Mouse (Mus musculus): ENCODE results near the gene Sec14l5. TPM values are rescaled to one million over a fixed set of nuclear protein-coding genes. Genes with fewer than 3 reads are reported as not detected.

Sec14l5 gene
- 0.58 and 0.81 TPM in 2 replicates for polyA plus RNA-seq (2014; fragmentation: Nextera tagmentation; extraction: Ambion mirVana)

DNA sequence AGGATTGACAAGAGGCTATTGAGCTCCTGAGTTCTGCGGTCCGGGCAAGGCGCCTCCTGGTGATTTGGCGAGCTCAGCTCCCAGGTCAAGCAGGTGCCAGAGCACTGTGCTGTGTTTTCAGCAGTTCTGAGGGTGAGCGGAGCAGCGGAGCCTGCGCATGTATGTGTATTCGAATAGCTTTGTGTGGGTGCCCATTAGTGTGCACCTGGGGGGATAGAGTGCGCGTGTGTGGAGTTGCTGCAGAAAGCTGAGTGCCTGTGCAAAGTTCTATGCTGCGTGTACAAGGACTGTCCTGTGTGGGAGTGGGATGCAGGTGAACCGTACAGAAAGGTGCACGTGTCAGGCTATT, at the start of gene Sec14l5:
Gene Sec14l5 (plus strand): TSS at position 73 of the 349 bp plus-strand sequence.
- DNase-seq (ENCODE audit: low spot score) (no peak), ATAC-seq (ENCODE audit: insufficient read depth, low FRiP score, low TSS enrichment) (peak; percentile 12; the same call in 1 of the 2 replicates)
- Histone ChIP-seq H3K4me2 (ENCODE audit: low read depth) (peak within 1 kb of the TSS; percentile 54), H3K9ac (ENCODE audit: low read length) (peak within 1 kb of the TSS; percentile 57), H3K27ac (ENCODE audit: low read depth, low read length) (no peak within 1 kb of the TSS), H3K27me3 (ENCODE audit: control insufficient read depth, insufficient read depth, low read length) (peaks cover 3% of the 10 kb centered on the region; the same call in 1 of the 2 replicates), H3K9me3 (ENCODE audit: control insufficient read depth, low read length) (no peaks in the 10 kb centered on the region), H3K4me3 (ENCODE audit: low read depth, low read length) (peak within 1 kb of the TSS; percentile 31), H3K36me3 (ENCODE audit: control insufficient read depth, insufficient read depth, low read length) (no peaks in the 10 kb centered on the region), H3K4me1 (ENCODE audit: control insufficient read depth, insufficient read depth, low read length) (0 out of 2 replicates have a peak, but pooled peaks cover 4% of the 10 kb centered on the region)
- WGBS: 20% methylated on average over 13 of the region's 13 CpGs

GRCm38 (mm10) chr16:5101000-5101399, 45.9 kb upstream of the Sec14l5 start:
- H3K27me3 ChIP-seq (ENCODE audit: control insufficient read depth, insufficient read depth, low read length): no peaks in the 10 kb centered on the region
- WGBS: 89% methylated on average over 6 of the region's 6 CpGs
- H3K4me3 ChIP-seq (ENCODE audit: low read depth, low read length): no peak overlapping the region

DNA sequence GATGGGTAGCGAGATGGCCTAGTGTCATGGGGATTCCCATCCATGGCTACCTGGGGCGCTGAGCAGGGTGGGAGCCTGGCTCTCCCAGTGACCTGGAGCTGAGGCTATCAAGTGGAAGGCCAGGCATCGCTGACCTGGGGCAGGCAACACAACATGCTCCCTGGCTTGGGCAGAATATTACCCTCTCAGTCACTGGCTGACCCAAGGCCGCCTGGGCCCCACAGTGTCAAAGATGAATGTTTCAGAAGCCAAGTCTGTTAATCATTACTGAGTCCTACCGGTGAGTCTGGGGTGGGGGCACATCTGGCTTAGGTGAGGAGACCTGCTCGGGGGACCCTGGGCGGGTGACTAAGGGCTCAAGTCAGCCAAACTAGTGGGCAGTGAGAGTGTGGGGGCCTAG, 37.0 kb upstream of the Sec14l5 start:
- no peaks in the 10 kb centered on the region for H3K9me3 ChIP-seq (ENCODE audit: control insufficient read depth, low read length)
- no peak overlapping the region for H3K27ac ChIP-seq (ENCODE audit: low read depth, low read length)
- DNase-seq (ENCODE audit: low spot score) (no peak), ATAC-seq (ENCODE audit: insufficient read depth, low FRiP score, low TSS enrichment) (no peak)
- no peak overlapping the region for H3K9ac ChIP-seq (ENCODE audit: low read length)
- WGBS: 68% methylated on average over 7 of the region's 7 CpGs
- no peak overlapping the region for H3K4me3 ChIP-seq (ENCODE audit: low read depth, low read length)
- H3K27me3 ChIP-seq (ENCODE audit: control insufficient read depth, insufficient read depth, low read length): no peaks in the 10 kb centered on the region
- no peaks in the 10 kb centered on the region for H3K4me1 ChIP-seq (ENCODE audit: control insufficient read depth, insufficient read depth, low read length)
- H3K4me2 ChIP-seq (ENCODE audit: low read depth): no peak overlapping the region
- no peaks in the 10 kb centered on the region for H3K36me3 ChIP-seq (ENCODE audit: control insufficient read depth, insufficient read depth, low read length)

More at GRCm38 (mm10) chr16:5101000-5101399, 45.9 kb upstream of the Sec14l5 start:
- DNase-seq (ENCODE audit: low spot score): no peak
- Histone ChIP-seq H3K36me3 (ENCODE audit: control insufficient read depth, insufficient read depth, low read length) (no peaks in the 10 kb centered on the region), H3K4me2 (ENCODE audit: low read depth) (no peak overlapping the region), H3K9ac (ENCODE audit: low read length) (no peak overlapping the region), H3K4me1 (ENCODE audit: control insufficient read depth, insufficient read depth, low read length) (no peaks in the 10 kb centered on the region), H3K27ac (ENCODE audit: low read depth, low read length) (no peak overlapping the region), H3K9me3 (ENCODE audit: control insufficient read depth, low read length) (no peaks in the 10 kb centered on the region)
- no peak for ATAC-seq (ENCODE audit: insufficient read depth, low FRiP score, low TSS enrichment)

GRCm38 (mm10) chr16:5111021-5111420, 35.9 kb upstream of the Sec14l5 start:
- no peak overlapping the region for H3K4me2 ChIP-seq (ENCODE audit: low read depth)
- no peaks in the 10 kb centered on the region for H3K27me3 ChIP-seq (ENCODE audit: control insufficient read depth, insufficient read depth, low read length)
- DNase-seq (ENCODE audit: low spot score): no peak
- 83% methylated on average over 3 of the region's 3 CpGs for WGBS
- H3K9ac ChIP-seq (ENCODE audit: low read length): no peak overlapping the region
- no peak overlapping the region for H3K27ac ChIP-seq (ENCODE audit: low read depth, low read length)
- no peaks in the 10 kb centered on the region for H3K4me1 ChIP-seq (ENCODE audit: control insufficient read depth, insufficient read depth, low read length)
- no peak overlapping the region for H3K4me3 ChIP-seq (ENCODE audit: low read depth, low read length)
- no peaks in the 10 kb centered on the region for H3K36me3 ChIP-seq (ENCODE audit: control insufficient read depth, insufficient read depth, low read length)
- ATAC-seq (ENCODE audit: insufficient read depth, low FRiP score, low TSS enrichment): no peak
- H3K9me3 ChIP-seq (ENCODE audit: control insufficient read depth, low read length): no peaks in the 10 kb centered on the region

GRCm38 (mm10) chr16:5113002-5113550, 33.8 kb upstream of the Sec14l5 start:
- no peak overlapping the region for H3K4me3 ChIP-seq (ENCODE audit: low read depth, low read length)
- no peak overlapping the region for H3K27ac ChIP-seq (ENCODE audit: low read depth, low read length)
- H3K36me3 ChIP-seq (ENCODE audit: control insufficient read depth, insufficient read depth, low read length): no peaks in the 10 kb centered on the region
- ATAC-seq (ENCODE audit: insufficient read depth, low FRiP score, low TSS enrichment) (no peak), DNase-seq (ENCODE audit: low spot score) (no peak)
- H3K9me3 ChIP-seq (ENCODE audit: control insufficient read depth, low read length): no peaks in the 10 kb centered on the region
- H3K27me3 ChIP-seq (ENCODE audit: control insufficient read depth, insufficient read depth, low read length): no peaks in the 10 kb centered on the region
- H3K4me1 ChIP-seq (ENCODE audit: control insufficient read depth, insufficient read depth, low read length): no peaks in the 10 kb centered on the region
- no peak overlapping the region for H3K4me2 ChIP-seq (ENCODE audit: low read depth)
- WGBS: 80% methylated on average over 4 of the region's 4 CpGs
- no peak overlapping the region for H3K9ac ChIP-seq (ENCODE audit: low read length)

DNA sequence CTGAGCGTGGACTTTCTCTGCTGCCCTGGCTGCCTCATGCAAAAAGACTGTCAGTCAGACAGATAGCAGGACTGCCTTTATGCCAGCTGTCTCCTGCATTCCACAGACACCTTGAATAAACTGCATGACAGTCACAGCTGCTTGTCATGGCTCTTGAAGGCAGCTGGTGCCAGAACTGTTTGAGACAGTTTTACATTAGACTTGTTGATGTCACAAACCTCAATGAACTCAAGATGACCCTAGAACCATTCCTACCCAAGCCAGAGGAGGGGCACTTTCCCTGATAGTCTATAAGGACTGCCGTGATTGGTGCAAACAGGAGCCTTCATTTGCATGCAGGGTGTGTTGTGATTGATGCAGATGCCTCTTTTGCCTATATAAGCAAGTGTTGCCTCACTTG, 33.3 kb upstream of the Sec14l5 start:
- ATAC-seq (ENCODE audit: insufficient read depth, low FRiP score, low TSS enrichment): no peak
- no peak for DNase-seq (ENCODE audit: low spot score)
- 76% methylated on average over 2 of the region's 2 CpGs for WGBS

DNA sequence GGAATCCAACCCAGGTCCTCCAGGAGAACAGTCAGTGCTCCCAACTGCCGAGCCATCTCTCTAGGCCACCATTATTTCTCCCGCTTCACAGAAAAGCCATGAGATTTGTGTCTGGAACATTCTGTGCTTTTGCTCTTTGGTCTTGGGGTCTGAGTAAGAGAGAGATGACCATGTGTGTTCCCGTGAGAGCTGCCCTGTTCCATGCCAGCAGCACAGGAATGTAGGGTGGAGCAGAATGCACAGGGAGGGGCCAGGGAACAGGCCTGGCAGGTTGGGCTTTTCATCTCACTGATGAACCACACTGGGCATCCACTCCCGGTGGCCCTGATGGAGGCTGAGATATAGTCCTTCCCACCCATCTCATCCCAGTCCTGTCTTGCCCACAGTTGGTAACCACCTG, 27.5 kb upstream of the Sec14l5 start:
- no peak overlapping the region for H3K9ac ChIP-seq (ENCODE audit: low read length)
- H3K4me2 ChIP-seq (ENCODE audit: low read depth): no peak overlapping the region
- DNase-seq (ENCODE audit: low spot score) (no peak), ATAC-seq (ENCODE audit: insufficient read depth, low FRiP score, low TSS enrichment) (no peak)
- no peak overlapping the region for H3K4me3 ChIP-seq (ENCODE audit: low read depth, low read length)
- 83% methylated on average over 4 of the region's 4 CpGs for WGBS
- no peaks in the 10 kb centered on the region for H3K36me3 ChIP-seq (ENCODE audit: control insufficient read depth, insufficient read depth, low read length)
- H3K4me1 ChIP-seq (ENCODE audit: control insufficient read depth, insufficient read depth, low read length): no peaks in the 10 kb centered on the region
- H3K27ac ChIP-seq (ENCODE audit: low read depth, low read length): no peak overlapping the region
- no peaks in the 10 kb centered on the region for H3K9me3 ChIP-seq (ENCODE audit: control insufficient read depth, low read length)
- H3K27me3 ChIP-seq (ENCODE audit: control insufficient read depth, insufficient read depth, low read length): no peaks in the 10 kb centered on the region

More for the DNA sequence above, 33.3 kb upstream of the Sec14l5 start:
- no peak overlapping the region for H3K27ac ChIP-seq (ENCODE audit: low read depth, low read length)
- H3K27me3 ChIP-seq (ENCODE audit: control insufficient read depth, insufficient read depth, low read length): no peaks in the 10 kb centered on the region
- no peaks in the 10 kb centered on the region for H3K9me3 ChIP-seq (ENCODE audit: control insufficient read depth, low read length)
- no peak overlapping the region for H3K9ac ChIP-seq (ENCODE audit: low read length)
- H3K4me1 ChIP-seq (ENCODE audit: control insufficient read depth, insufficient read depth, low read length): no peaks in the 10 kb centered on the region
- H3K4me3 ChIP-seq (ENCODE audit: low read depth, low read length): no peak overlapping the region
- H3K4me2 ChIP-seq (ENCODE audit: low read depth): no peak overlapping the region
- no peaks in the 10 kb centered on the region for H3K36me3 ChIP-seq (ENCODE audit: control insufficient read depth, insufficient read depth, low read length)

- Histone ChIP-seq H3K36me3 (ENCODE audit: control insufficient read depth, insufficient read depth, low read length) (no peaks in the 10 kb centered on the region), H3K27ac (ENCODE audit: low read depth, low read length) (no peak overlapping the region), H3K4me2 (ENCODE audit: low read depth) (no peak overlapping the region), H3K9ac (ENCODE audit: low read length) (no peak overlapping the region), H3K4me3 (ENCODE audit: low read depth, low read length) (no peak overlapping the region), H3K27me3 (ENCODE audit: control insufficient read depth, insufficient read depth, low read length) (no peaks in the 10 kb centered on the region), H3K4me1 (ENCODE audit: control insufficient read depth, insufficient read depth, low read length) (no peaks in the 10 kb centered on the region), H3K9me3 (ENCODE audit: control insufficient read depth, low read length) (no peaks in the 10 kb centered on the region)
- no peak for ATAC-seq (ENCODE audit: insufficient read depth, low FRiP score, low TSS enrichment)
- 89% methylated on average over 4 of the region's 4 CpGs for WGBS
- DNase-seq (ENCODE audit: low spot score): no peak
These were observed 27.1 kb upstream of the Sec14l5 start for GRCm38 (mm10) chr16:5119845-5120244.

DNA sequence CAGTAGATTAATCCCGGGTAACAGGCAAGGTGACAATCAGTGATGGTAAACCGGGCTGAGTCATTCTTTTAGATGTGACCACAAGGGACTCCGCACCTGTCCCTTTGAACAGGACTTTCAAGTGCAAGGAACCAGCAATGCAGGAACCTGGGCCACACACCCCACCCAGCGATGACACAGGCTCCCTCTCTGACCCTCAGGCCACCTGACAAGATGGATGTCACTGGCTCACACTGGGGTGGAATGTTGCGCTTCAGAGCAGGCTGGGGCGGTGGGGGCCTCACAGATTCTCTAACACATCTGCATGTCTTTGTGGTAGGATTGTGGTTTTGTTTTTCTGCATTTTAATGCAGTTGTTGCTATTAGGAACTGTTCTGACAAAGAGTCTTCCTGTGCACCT, 23.4 kb upstream of the Sec14l5 start:
- Histone ChIP-seq H3K27ac (ENCODE audit: low read depth, low read length) (no peak overlapping the region), H3K36me3 (ENCODE audit: control insufficient read depth, insufficient read depth, low read length) (no peaks in the 10 kb centered on the region), H3K4me1 (ENCODE audit: control insufficient read depth, insufficient read depth, low read length) (no peaks in the 10 kb centered on the region), H3K27me3 (ENCODE audit: control insufficient read depth, insufficient read depth, low read length) (no peaks in the 10 kb centered on the region), H3K9me3 (ENCODE audit: control insufficient read depth, low read length) (no peaks in the 10 kb centered on the region), H3K4me3 (ENCODE audit: low read depth, low read length) (no peak overlapping the region), H3K9ac (ENCODE audit: low read length) (no peak overlapping the region), H3K4me2 (ENCODE audit: low read depth) (no peak overlapping the region)
- DNase-seq (ENCODE audit: low spot score) (no peak), ATAC-seq (ENCODE audit: insufficient read depth, low FRiP score, low TSS enrichment) (no peak)
- 65% methylated on average over 6 of the region's 6 CpGs for WGBS
